Mouse (Mus musculus): ENCODE data around the gene Ibsp.

The Ibsp gene

DNA sequence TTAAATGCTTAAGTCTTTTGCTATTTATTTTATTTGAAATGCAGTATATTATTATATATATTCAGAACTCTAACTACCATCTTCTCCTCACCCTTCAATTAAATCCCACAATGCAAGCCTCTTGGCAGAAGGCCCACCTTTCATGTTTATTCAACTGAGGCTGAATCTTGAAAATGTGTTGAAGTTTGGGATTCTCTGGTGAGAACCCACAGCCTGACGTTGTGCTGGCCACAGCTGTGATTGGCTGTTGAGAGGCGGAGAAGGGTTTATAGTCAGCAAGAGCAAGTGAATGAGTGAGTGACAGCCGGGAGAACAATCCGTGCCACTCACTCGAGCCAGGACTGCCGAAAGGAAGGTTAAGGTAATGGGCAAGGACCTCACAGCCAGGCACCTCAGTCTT lies at the start of gene Ibsp:
TSS of gene Ibsp (plus strand) at position 178 of the 400 bp plus-strand sequence.
- DNase-seq (ENCODE audit: low read depth, low spot score), result no peak

DNA sequence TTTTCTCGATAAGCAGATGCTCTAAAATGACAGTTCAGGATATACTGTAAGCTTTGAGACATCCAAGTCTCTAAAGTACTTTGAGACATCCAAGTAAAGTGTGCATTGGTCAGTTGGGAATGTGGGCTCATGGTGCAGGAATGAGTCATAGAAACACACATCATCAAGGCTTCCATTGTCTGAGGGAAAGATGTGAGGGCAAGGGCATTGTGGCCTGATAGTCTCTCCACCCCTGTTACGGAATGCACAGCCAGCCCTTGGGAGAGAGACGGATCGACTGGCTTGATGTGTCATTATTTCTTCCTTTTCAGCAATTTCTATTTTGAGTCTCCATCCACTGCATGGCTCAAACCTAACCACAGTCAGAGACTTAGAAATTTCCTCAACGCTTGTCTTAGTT lies 47.2 kb upstream of the Ibsp start:
- DNase-seq (ENCODE audit: low read depth, low spot score), result no peak

DNA sequence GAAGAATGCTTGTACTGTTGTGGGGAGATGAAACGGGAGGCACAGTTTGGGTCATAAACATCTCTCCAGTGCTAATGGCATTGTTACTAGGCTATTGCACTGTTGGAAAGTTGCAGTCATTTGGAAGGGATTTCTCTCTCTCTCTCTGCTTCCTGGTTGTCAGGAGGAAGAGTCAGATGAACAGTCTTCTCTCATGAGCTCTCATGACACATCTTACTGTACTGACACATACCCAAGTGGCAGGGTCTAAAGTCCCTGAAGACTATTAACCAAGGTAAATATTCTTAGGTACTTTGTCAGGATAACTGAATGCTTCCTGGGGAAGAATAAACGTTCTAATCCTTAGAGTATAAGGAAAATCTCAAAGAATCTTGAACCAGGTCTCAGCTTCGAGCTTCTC lies 42.4 kb upstream of the Ibsp start:
- DNase-seq (ENCODE audit: low read depth, low spot score), result no peak

DNA sequence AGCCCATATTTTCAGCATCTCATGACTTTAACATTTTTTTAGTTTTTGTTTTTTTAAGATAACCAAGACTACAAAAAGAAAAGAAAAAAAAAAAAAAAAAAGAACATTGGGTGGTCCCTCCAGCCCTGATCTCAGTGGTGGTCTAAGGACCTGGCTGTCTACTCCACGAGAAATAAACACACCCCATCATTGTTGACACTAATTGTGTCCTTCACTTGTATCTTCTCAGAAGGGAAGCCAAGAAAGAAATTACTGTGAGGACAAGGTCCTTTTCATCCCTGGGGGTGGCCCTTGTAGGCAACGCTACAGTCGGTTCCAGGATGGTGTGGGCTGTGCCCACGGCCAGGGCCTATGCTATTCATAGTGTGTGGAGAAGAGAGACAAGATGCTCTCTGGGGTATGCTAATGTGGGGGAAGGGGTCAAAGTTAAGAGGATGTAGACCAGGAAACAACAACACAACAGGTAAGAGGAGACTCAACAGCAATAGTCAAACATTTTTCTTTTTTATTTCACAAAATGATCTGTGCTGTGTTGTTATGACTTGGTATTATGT lies 37.0 kb upstream of the Ibsp start:
- DNase-seq (ENCODE audit: low read depth, low spot score), result no peak

DNA sequence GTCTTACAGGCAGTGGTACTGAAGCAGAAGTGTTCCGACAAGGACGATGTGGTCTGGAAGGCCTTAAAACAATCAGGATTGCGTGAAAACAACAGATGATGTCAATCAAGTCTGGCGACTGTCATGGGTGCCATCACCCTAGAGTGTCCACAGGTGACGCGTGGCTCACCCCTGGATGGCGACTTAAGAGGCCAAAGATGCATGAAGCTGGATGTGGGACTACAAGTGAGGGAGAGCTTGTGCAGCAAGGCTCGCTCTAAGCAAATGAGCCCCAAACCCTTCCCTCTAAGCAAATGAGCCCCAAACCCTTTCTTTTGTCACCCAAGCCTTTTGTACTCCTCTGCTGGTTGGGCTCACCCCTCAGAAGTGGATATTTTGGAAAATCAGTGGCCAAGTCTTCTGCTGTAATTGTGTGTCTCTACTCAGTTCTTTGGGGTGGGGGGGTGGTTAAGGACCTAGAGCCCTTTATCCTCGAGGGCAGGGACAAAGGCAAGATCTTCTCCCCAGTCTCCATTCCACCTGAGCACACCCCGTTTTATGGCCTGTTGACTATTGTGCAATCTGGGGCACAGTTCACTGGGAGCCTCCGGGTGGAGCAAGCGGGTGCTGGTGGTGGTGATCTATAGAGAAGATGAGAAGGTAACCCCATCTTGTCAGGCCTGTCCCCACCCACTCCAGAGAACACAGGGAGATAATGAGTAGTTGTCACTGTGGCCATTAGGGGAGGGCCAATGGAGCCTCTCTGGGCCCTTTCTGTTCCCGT lies 35.8 kb upstream of the Ibsp start:
- no peak for DNase-seq (ENCODE audit: low read depth, low spot score)

DNA sequence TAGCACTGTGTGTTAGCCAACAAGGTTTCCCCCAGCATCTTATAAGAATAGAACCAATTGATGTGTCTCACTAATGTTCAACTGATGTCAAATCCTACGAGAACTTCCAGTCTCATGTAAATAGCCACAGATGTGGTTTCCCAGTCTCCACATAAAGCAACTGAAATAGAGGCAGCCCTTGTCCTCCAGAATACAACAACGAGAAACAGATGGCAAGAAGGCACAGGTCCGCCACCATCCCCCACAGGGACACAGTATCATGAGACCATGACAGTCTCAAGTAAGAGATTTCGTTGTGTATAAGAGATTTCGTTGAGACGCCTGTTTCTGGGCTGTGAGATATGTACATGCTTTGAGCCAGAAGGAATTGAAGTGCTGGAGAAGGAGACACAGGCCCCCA lies 4.8 kb upstream of the Ibsp start:
- DNase-seq (ENCODE audit: low read depth, low spot score), result no peak

DNA sequence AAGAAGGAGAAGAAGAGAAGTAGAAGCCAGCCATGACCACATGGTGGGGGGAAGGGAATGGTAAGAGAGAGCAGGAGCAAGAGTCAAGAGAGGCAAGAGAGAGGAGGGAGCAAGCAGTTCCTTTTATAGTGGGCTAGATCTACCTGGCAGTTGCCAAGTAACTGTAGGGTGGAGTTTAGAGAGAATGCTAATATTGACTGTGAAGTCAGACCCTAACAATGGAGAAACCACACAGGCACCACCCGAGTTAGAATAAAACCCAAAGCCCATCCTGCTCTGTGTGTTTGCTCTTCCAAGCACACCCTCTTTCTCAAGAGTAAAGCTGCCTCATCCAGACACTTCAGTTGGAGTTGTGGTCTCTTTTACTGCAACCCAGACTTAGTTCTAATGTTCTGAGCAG lies 15.1 kb downstream of the Ibsp start:
- DNase-seq (ENCODE audit: low read depth, low spot score), result no peak

DNA sequence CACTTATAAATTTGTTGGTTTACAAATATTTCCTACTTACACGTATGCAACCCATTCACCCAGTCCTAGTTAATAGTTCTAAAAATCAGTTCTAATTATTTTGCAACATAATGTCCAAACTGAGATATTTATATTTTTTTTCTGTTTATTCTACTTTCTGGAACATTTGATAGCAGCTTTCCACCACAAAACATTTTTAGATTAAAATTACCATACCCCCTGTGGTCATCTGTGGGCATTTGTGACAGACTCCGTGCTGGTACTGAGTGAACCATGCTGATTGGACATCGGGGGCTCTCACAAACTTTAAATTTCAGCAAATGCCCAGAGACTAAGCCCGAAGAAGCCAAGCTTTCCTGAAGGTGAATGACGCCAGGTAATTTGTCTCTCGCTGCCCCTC lies 26.1 kb downstream of the Ibsp start, which contains the start of gene Mepe:
TSS of gene Mepe (plus strand) at position 301 of the 400 bp plus-strand sequence.
- DNase-seq (ENCODE audit: low read depth, low spot score), result no peak

DNA sequence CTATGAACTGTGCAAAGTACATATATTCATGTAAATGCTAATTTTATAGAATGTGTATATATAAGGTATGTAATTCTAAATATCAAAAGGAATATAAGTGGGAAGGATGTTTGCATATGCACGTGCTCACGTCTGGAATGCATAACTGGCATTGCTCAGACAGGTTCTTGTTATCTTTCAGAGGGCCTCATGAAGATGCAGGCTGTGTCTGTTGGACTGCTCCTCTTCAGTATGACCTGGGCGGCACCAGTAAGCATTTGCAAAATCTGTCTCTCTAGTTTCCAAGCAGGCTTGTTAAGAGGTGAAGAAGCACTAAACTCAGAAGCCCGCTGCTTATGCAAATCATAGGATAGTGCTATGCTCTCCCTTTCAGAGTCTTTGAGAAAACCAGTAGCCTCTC lies 27.9 kb downstream of the Ibsp start:
- no peak for DNase-seq (ENCODE audit: low read depth, low spot score)

DNA sequence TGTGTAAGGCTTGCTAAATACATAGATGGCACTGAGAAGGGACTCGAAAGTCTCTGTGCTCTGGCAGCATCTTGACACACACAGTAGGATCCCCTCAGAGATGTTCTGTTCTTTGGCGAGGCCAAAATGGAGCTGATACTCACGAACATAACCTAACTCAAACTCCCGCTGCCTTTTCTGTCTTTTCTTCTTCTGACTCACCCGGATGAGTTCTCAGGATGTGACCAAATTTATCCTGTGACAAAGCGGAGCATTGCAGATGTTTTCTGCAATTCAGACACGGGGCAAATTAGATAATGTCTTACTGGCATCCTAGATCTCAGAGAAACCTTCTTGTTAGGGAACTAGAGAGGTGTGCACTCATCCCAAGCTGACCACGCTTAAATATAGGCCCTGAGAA lies 28.4 kb downstream of the Ibsp start:
- DNase-seq (ENCODE audit: low read depth, low spot score), result no peak

DNA sequence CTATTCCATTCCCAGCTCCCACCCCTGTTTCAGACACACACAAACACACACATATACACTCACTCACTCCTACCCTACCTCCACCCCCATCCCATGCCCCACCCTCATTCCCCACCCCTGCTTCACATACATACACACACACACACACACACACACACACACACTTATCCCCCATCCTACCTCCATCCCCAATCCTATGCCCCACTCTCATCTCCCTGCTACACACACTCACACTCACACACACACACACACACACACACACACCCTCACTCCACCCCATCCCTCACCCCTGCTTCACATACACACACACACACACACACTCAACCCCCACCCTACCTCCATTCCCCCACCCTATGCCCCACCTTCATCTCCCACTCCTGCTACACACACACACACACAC lies 28.9 kb downstream of the Ibsp start:
- DNase-seq (ENCODE audit: low read depth, low spot score), result no peak

DNA sequence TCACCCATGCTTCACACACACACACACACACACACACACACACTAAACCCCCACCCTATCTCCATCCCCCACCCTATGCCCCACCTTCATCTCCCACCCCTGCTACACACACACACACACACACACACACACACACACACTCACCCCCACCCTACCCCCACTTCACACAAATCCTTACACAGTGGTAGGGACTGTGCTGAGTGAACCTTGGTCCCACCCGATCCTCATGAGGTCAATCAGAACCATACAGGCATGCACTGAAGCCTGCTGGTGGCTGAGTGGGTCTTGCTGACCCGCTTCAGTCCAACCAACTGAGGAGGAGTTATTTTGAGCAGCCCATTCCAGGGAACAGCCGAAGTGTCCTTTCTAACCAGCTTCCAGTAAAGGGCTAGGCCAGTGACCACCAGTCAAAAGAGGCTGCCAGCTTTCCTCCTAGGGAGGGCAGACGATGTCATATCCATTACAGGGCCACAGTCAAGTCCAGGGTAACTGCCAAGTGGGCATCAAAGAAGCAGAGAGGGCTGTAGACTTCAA lies 29.4 kb downstream of the Ibsp start:
- DNase-seq (ENCODE audit: low read depth, low spot score), result no peak

DNA sequence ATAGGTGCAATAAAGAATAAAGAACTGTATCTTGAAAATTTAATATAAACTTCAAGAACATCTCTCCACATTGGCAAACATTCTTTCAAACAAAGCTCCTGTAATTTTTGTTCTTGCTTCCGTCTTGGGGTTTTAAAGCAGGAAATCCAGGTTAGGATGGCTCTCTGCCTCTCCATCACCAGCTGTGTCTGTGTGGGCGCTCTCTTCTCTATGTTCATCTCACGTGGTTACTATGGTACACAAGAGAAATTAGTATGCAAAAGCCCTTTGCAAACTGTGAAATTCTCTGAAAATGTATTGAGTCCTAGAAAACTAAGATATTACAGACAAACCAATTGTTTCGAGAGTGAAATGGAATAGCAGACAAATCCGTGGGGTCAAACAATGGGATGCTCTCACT lies 30.4 kb downstream of the Ibsp start:
- no peak for DNase-seq (ENCODE audit: low read depth, low spot score)

DNA sequence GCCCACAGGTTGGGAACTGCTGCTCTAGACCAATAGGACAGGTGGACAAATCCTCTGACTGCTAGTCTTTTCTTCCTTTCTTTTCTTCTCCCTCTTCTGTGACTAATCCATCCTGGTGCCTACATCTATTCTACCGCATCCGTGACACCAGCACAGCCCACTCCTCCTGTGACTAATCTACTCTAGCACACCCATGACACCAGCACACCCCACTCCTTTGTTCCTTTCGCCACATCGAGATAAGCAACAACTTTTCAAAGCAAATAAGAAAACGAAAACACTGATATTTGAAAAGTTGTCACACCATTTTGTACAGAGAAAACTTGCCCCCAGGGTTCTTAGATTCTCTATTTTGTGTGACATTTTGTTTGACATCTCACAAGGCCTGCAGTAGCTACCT lies 31.1 kb downstream of the Ibsp start:
- no peak for DNase-seq (ENCODE audit: low read depth, low spot score)

DNA sequence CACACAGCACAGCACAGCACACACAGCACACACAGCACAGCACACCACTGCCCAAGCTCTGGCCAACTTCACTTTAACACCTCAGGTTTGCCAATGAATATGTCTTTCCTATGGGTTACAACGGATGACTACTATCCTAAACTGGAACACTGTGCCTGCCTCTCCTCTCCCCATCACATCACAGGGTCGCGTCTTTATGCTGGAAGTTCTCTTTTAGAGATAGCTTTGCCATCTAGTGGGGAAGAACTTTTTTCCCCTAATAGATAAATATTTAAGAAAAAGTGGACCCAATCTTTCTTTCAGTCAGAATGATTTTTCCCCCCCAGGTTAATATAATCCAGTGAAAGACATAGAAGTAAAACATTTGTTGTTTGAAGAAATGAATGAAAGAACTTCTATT lies 33.3 kb downstream of the Ibsp start:
- no peak for DNase-seq (ENCODE audit: low read depth, low spot score)

DNA sequence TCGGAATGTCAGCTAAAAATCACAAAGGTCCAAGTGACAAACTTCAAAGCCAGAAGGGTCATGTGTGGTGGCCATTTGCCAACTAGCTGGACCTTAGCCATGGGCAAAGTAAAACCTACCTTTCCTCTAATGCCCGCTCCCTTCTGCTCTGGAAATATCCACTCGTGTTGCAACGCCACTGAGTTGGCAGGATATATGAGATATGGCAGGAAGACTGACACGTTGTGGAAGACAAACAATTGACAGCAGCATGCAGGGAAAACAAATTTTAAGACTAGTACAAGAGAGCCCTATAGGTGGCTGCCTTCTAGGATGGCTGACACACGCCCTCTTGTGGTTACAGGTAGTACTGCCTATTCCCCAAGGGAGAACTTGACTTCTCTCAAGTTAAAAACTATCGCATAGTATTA lies 34.3 kb downstream of the Ibsp start:
- DNase-seq (ENCODE audit: low read depth, low spot score), result peak; percentile 27

DNA sequence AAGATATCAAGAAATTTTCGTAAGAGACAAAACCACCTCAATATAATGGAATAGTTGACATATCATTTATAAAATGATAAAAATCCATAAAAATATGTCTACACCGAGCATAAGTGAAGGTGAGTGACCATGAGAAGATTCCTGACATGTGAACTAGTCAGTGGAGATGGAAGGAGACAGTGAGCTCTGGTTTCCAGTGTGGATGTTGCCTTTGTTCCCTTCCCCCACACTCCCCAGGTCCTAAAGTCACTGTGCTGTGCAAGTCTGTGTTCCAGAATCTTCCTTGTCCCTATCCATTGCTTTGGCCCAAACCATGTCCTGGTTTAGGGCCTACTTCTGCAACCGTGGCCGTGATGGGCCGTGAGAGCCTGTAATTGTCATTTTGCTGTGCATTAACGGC lies 34.7 kb downstream of the Ibsp start:
- no peak for DNase-seq (ENCODE audit: low read depth, low spot score)

DNA sequence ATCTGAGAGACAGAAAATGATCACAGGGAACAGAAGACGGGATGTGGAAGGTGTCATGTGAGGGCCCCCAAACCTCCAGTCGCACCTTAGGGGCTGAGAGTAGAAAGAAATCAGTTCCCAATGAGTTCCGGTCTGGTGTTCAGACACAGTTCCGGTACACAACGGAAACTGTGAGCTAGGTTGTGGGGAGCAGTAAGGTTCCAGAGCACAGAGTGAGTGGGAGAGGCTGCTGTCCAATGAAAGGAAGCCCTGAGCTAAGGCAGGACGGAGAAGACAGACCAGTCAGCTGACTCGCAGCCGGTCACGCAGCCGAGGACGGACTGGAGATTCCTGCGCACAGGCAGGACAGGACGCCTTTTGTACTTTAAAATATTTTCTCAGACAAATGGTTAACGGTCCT lies 35.5 kb downstream of the Ibsp start:
- no peak for DNase-seq (ENCODE audit: low read depth, low spot score)

DNA sequence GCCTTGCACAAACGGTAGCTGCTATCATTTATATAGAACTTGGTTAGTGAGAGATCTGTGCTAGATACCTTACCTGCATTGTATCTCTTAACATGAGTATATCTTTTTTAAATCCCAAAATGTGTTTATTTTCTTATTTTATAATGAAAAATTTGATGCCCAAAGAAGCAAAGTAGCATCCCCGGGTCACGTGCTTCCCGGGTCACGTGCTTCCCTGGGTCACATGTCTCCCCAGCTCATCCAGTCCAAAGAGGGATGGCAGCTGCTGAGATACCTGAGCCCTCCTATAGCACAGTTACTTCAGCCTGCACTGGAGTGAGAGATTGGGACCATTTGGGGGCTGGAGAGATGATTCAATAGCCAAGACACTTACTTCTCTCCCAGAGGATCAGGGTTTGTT lies 37.0 kb downstream of the Ibsp start:
- no peak for DNase-seq (ENCODE audit: low read depth, low spot score)

DNA sequence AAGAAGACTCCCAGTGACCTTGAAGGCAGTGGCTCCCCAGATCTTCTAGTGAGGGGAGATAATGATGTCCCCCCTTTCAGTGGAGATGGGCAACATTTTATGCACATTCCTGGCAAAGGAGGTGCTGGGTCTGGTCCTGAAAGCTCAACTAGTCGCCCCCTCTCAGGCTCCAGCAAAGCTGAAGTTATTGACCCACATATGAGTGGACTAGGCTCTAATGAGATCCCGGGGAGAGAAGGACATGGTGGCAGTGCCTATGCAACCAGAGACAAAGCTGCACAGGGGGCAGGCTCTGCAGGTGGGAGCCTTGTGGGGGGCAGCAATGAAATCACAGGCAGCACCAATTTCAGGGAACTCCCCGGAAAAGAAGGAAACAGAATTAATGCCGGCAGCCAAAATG lies 38.5 kb downstream of the Ibsp start:
- DNase-seq (ENCODE audit: low read depth, low spot score), result no peak

DNA sequence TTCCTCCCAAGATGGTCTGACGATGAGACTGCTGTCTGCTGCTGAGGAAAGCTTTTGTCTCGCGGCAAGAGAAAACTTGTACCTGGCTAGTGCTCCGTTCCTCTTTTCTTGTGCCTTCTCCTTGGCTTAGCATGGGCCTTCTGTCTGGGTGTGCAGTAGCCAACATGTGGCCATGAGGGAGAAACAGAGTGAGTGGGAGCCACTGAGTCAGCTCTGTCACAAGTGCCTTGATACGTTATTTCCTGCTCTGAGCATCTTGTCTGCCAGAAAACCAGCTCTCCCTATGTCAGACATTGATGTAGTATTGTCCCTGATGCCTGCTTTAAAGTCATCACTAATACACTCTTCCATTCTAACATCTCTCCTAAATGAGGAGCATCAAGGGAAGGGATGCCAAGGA lies 40.0 kb downstream of the Ibsp start:
- DNase-seq (ENCODE audit: low read depth, low spot score), result no peak

DNA sequence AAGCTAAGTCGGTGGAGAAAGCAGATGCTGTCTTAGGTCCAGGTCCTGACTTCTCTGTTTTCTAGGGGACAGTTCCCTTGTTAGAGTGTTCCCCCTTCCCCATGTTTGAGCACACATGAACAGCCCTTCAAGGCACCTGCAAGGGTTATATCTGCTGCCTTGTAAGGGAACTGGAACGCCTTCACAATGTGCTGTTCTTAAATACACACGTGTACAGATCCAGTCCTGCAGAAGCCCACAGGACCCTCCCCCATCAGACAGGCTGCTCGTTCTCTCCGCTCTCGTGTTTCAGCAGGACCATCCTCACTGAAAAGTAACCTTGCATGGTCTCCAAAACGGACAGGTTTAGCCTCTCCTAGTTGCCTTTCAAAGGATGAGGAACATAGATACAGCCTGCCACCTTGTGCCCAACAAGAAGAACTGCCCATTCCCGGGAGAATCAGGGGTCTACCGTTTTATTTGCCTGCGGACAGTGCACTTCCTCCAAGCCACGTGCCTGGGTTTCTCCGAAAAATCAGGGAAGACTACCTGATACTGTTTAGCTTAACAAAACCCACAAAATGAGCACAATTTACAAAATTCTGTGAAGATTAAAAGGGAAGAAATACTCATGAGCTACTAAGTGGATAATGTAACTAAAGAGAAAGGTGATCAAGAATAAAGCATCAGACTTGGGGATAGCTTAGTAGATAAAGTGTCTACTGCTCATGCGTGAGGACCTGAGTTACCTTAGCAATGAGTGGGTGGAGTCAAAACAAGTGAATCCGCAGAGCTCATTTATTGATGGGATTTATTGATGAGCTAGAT lies 40.9 kb downstream of the Ibsp start:
- DNase-seq (ENCODE audit: low read depth, low spot score), result peak; percentile 25

DNA sequence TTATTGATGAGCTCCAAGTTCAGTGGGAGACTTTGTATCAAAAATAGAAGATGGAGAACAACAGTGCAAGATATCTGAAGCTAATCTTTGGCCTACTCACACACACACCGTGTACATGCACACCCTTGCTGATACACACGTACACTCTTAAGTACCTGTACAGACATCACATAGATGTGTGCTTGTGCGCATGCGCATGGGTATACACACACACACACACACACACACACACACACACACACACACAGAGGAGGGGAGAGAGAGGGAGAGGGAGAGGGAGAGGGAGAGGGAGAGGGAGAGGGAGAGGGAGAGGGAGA lies 41.5 kb downstream of the Ibsp start:
- DNase-seq (ENCODE audit: low read depth, low spot score), result no peak

Measured in retina, postnatal 7 days (tissue).